Mouse (Mus musculus) heart, postnatal 10 days (tissue): ENCODE data around the gene Zcchc9. TPM values are rescaled to one million over a fixed set of nuclear protein-coding genes. Genes with fewer than 3 reads are reported as not detected.

ENCODE experiments used
- DNase-seq, 2 experiments: peaks; one replicate each; pipeline ENCODE4 v3.0.0; 2021
- intact Hi-C: fragments of 180-260 bp; cut with DNase I; formaldehyde crosslinking; loops from one replicate; pipeline ENCODE4 v1.15.1; 2025
- total RNA-seq, 2 experiments: library from RNA; stranded (reverse); gene quantifications; 2 replicates each; pipeline ENCODE4 v1.2.3; 2021

Gene Zcchc9
- 10 to 100 TPM; 19.9 to 23.5 TPM for total RNA-seq

- intact Hi-C loops = loop anchor here (5.0 to 10.0 kb wide), 4 partner anchors 50 to 675 kb away; partner anchors contain the start of genes Fam151b and Ssbp2
- DNase-seq = peak; percentile 91 to 94
Observed at GRCm38 (mm10) chr13:91807155-91807839, at the start of gene Zcchc9. TSS of gene Zcchc9 (minus strand) at chr13:91807705.

GRCm38 (mm10) chr13:91854412-91854811, 46.9 kb upstream of the Zcchc9 start:
- no peak for DNase-seq
- intact Hi-C loops = no loop called here

GRCm38 (mm10) chr13:91827876-91828275, 20.4 kb upstream of the Zcchc9 start:
- DNase-seq = no peak
- intact Hi-C loops = no loop called here

- intact Hi-C loops = no loop called here
- DNase-seq = no peak
Observed at GRCm38 (mm10) chr13:91826066-91826465, 18.6 kb upstream of the Zcchc9 start.

- intact Hi-C loops = no loop called here
- peak; percentile 55 to 67 for DNase-seq
Observed at GRCm38 (mm10) chr13:91824845-91825550, 17.5 kb upstream of the Zcchc9 start.

GRCm38 (mm10) chr13:91823735-91824134, 16.2 kb upstream of the Zcchc9 start:
- intact Hi-C loops = no loop called here
- DNase-seq = no peak

GRCm38 (mm10) chr13:91814670-91815069, 7.2 kb upstream of the Zcchc9 start:
- intact Hi-C loops = no loop called here
- DNase-seq = no peak

- intact Hi-C loops = loop anchor here (5.0 to 10.0 kb wide), 4 partner anchors 48 to 673 kb away; partner anchors contain the start of genes Fam151b and Ssbp2
- peak in 1 of 2 experiments; percentile 11 for DNase-seq
Observed at GRCm38 (mm10) chr13:91809476-91809875, 2.0 kb upstream of the Zcchc9 start.

- DNase-seq = peak in 1 of 2 experiments; percentile 16
- intact Hi-C loops = loop anchor here (5.0 to 10.0 kb wide), 4 partner anchors 49 to 674 kb away; partner anchors contain the start of genes Fam151b and Ssbp2
Observed at GRCm38 (mm10) chr13:91807874-91808575, 520 bp upstream of the Zcchc9 start.

GRCm38 (mm10) chr13:91801726-91802125, 5.8 kb downstream of the Zcchc9 start:
- intact Hi-C loops = loop anchor here (10.0 kb wide), 1 partner anchor 337 kb away; the partner anchor contains the start of gene Ssbp2

GRCm38 (mm10) chr13:91797442-91797841, 10.1 kb downstream of the Zcchc9 start:
- no peak for DNase-seq

More at GRCm38 (mm10) chr13:91801726-91802125, 5.8 kb downstream of the Zcchc9 start:
- no peak for DNase-seq

GRCm38 (mm10) chr13:91796916-91797315, 10.6 kb downstream of the Zcchc9 start:
- DNase-seq = no peak
- intact Hi-C loops = no loop called here

More at GRCm38 (mm10) chr13:91797442-91797841, 10.1 kb downstream of the Zcchc9 start:
- intact Hi-C loops = no loop called here

- intact Hi-C loops = no loop called here
- no peak for DNase-seq
Observed at GRCm38 (mm10) chr13:91796003-91796402, 11.5 kb downstream of the Zcchc9 start.

- no peak for DNase-seq
- intact Hi-C loops = no loop called here
Observed at GRCm38 (mm10) chr13:91795593-91795992, 11.9 kb downstream of the Zcchc9 start.

GRCm38 (mm10) chr13:91794926-91795436, 12.5 kb downstream of the Zcchc9 start:
- no peak for DNase-seq
- intact Hi-C loops = no loop called here

GRCm38 (mm10) chr13:91792035-91792434, 15.5 kb downstream of the Zcchc9 start:
- intact Hi-C loops = no loop called here
- DNase-seq = no peak

GRCm38 (mm10) chr13:91779892-91780291, 27.6 kb downstream of the Zcchc9 start:
- no peak for DNase-seq
- intact Hi-C loops = no loop called here

GRCm38 (mm10) chr13:91778092-91778491, 29.4 kb downstream of the Zcchc9 start:
- intact Hi-C loops = no loop called here
- DNase-seq = no peak

- intact Hi-C loops = no loop called here
- no peak for DNase-seq
Observed at GRCm38 (mm10) chr13:91768683-91769651, 38.5 kb downstream of the Zcchc9 start.

- intact Hi-C loops = no loop called here
- no peak for DNase-seq
Observed at GRCm38 (mm10) chr13:91765627-91766026, 41.9 kb downstream of the Zcchc9 start.
